Mouse (Mus musculus) intestine, embryonic 16.5 days (tissue): ENCODE measurements around the gene Selenbp1. TPM values are rescaled to one million over a fixed set of nuclear protein-coding genes. Genes with fewer than 3 reads are reported as not detected.
A peak's percentile ranks its signal among the peaks of the same experiment; 100 is the strongest.

Experiments used
- ATAC-seq: fragments of 200-750 bp; cut with Nextera tagmentation; 2 replicates; pipeline ENCODE4 v1.8.0; 2017; ENCODE audit warnings: moderate TSS enrichment, moderate library complexity
- H3K27ac ChIP-seq: fragments of 300-500 bp; sonication (generic); 2 replicates; pipeline ENCODE4 v1.5.1; 2014; ENCODE audit warnings: mild to moderate bottlenecking, low read length
- H3K27me3 ChIP-seq: fragments of 300-500 bp; sonication (generic); replicated peaks from 2 replicates; pipeline ENCODE4 v1.6.1; 2014; ENCODE audit warnings: low read length, control low read depth, mixed read lengths; ENCODE audit not compliant: control insufficient read depth, insufficient read depth
- H3K36me3 ChIP-seq: fragments of 300-500 bp; sonication (generic); 2 replicates; pipeline ENCODE4 v1.6.1; 2014; ENCODE audit warnings: low read length, control low read depth; ENCODE audit not compliant: control insufficient read depth, insufficient read depth
- H3K4me1 ChIP-seq: fragments of 300-500 bp; sonication (generic); 2 replicates; pipeline ENCODE4 v1.6.1; 2014; ENCODE audit warnings: low read length, control low read depth, mixed read lengths; ENCODE audit not compliant: control insufficient read depth, insufficient read depth
- H3K4me2 ChIP-seq: fragments of 300-500 bp; sonication (generic); 2 replicates; pipeline ENCODE4 v1.6.1; 2014; ENCODE audit warnings: low read depth, low read length, control low read depth
- H3K4me3 ChIP-seq: fragments of 300-500 bp; sonication (generic); 2 replicates; pipeline ENCODE4 v1.5.1; 2014; ENCODE audit warnings: mild to moderate bottlenecking, low read length
- H3K9ac ChIP-seq: fragments of 300-500 bp; sonication (generic); 2 replicates; pipeline ENCODE4 v1.6.1; 2014; ENCODE audit warnings: low read depth, low read length
- H3K9me3 ChIP-seq: fragments of 300-500 bp; sonication (generic); 2 replicates; pipeline ENCODE4 v1.6.1; 2016; ENCODE audit warnings: low read length, control low read depth; ENCODE audit not compliant: control insufficient read depth
- WGBS: fragments of 180-500 bp; shearing (Covaris S2); extraction: QIAGEN DNeasy Blood & Tissue Kit; methylation state at CpG from one replicate; pipeline ENCODE4 v1.1.7; 2014; 5-methylcytosine and 5-hydroxymethylcytosine counted together
- polyA plus RNA-seq: library from polyadenylated mRNA; unstranded; fragments of >200 nt; fragmentation: Nextera tagmentation; extraction: Ambion mirVana; gene quantifications from 2 replicates; pipeline ENCODE4 v1.2.1, GENCODE M21; 2015

Selenbp1 gene
- polyA plus RNA-seq, 1 experiment from 2014 or later: 157 TPM

GRCm38 (mm10) chr3:94989159-94989761 lies 56.4 kb downstream of the Selenbp1 start:
- H3K27ac ChIP-seq: peak overlapping the region; percentile 52
- WGBS: 27% methylated on average over 9 of the region's 9 CpGs
- H3K27me3 ChIP-seq: no peaks in the 10 kb centered on the region
- H3K36me3 ChIP-seq: peaks cover 8% of the 10 kb centered on the region; the same call in 1 of the 2 replicates
- H3K9me3 ChIP-seq: no peaks in the 10 kb centered on the region
- ATAC-seq: peak; percentile 53
- 0 out of 2 replicates have a peak overlapping the region, but pooled peaks have one; percentile 20 for H3K4me2 ChIP-seq
- H3K9ac ChIP-seq: 0 out of 2 replicates have a peak overlapping the region, but pooled peaks have one; percentile 4
- peaks cover 31% of the 10 kb centered on the region for H3K4me1 ChIP-seq
- no peak overlapping the region for H3K4me3 ChIP-seq

Other genes with a start within 250 kb of the Selenbp1 start
- gene Selenbp2, start 239.5 kb upstream of the Selenbp1 start, polyA plus RNA-seq: 7.0 and 7.1 TPM in 2 replicates
- gene Cgn, start 146.6 kb upstream of the Selenbp1 start, polyA plus RNA-seq: 80.9 and 90.7 TPM in 2 replicates
- 9.2 and 9.9 TPM in 2 replicates for gene Pogz, start 95.5 kb upstream of the Selenbp1 start, polyA plus RNA-seq
- 299 and 315 TPM in 2 replicates for gene Psmb4, start 46.1 kb upstream of the Selenbp1 start, polyA plus RNA-seq
- 4.3 and 5.1 TPM in 2 replicates for gene Rfx5, start 21.0 kb downstream of the Selenbp1 start, polyA plus RNA-seq
- gene Pi4kb, start 41.7 kb downstream of the Selenbp1 start, polyA plus RNA-seq: 21.7 and 22.9 TPM in 2 replicates
- 16.9 and 17.6 TPM in 2 replicates for gene Zfp687, start 82.4 kb downstream of the Selenbp1 start, polyA plus RNA-seq
- 196 and 226 TPM in 2 replicates for gene Psmd4, start 109.6 kb downstream of the Selenbp1 start, polyA plus RNA-seq
- 14.5 and 15.5 TPM in 2 replicates for gene Pip5k1a, start 173.9 kb downstream of the Selenbp1 start, polyA plus RNA-seq
- 110 and 120 TPM in 2 replicates for gene Vps72, start 178.0 kb downstream of the Selenbp1 start, polyA plus RNA-seq
- 1.1 and 1.2 TPM in 2 replicates for gene Tmod4, start 191.4 kb downstream of the Selenbp1 start, polyA plus RNA-seq
- gene Scnm1, start 201.0 kb downstream of the Selenbp1 start, polyA plus RNA-seq: 56.9 and 62.2 TPM in 2 replicates
- 9.8 and 11.0 TPM in 2 replicates for gene Lysmd1, start 201.0 kb downstream of the Selenbp1 start, polyA plus RNA-seq
- 4.9 and 5.3 TPM in 2 replicates for gene Tnfaip8l2, start 209.3 kb downstream of the Selenbp1 start, polyA plus RNA-seq
- gene Sema6c, start 227.4 kb downstream of the Selenbp1 start, polyA plus RNA-seq: 1.1 and 2.3 TPM in 2 replicates